Mouse (Mus musculus) limb, embryonic 13.5 days (tissue): ENCODE data around the gene Mettl17. TPM values are rescaled to one million over a fixed set of nuclear protein-coding genes. Genes with fewer than 3 reads are reported as not detected.

ENCODE experiments used
- ATAC-seq: fragments of 200-750 bp; cut with Nextera tagmentation; 2 replicates; pipeline ENCODE4 v1.8.0; 2017; ENCODE audit warnings: low read depth, moderate number of reproducible peaks, moderate TSS enrichment; ENCODE audit not compliant: low FRiP score
- H3K27ac ChIP-seq: fragments of 300-500 bp; sonication (generic); 2 replicates; pipeline ENCODE4 v1.5.1; 2015; ENCODE audit warnings: inconsistent platforms, mild to moderate bottlenecking, moderate library complexity
- H3K27me3 ChIP-seq: fragments of 300-500 bp; sonication (generic); 2 replicates; pipeline ENCODE4 v1.6.1; 2015; ENCODE audit warnings: mild to moderate bottlenecking, inconsistent platforms
- H3K36me3 ChIP-seq: fragments of 300-500 bp; sonication (generic); 2 replicates; pipeline ENCODE4 v1.6.1; 2015; ENCODE audit warnings: inconsistent platforms, mild to moderate bottlenecking, moderate library complexity
- H3K4me1 ChIP-seq: fragments of 300-500 bp; sonication (generic); 2 replicates; pipeline ENCODE4 v1.6.1; 2015; ENCODE audit warnings: inconsistent platforms
- H3K4me2 ChIP-seq: fragments of 300-500 bp; sonication (generic); replicated peaks from 2 replicates; pipeline ENCODE4 v1.6.1; 2015; ENCODE audit warnings: inconsistent platforms, mild to moderate bottlenecking, moderate library complexity
- H3K4me3 ChIP-seq: fragments of 300-500 bp; sonication (generic); 2 replicates; pipeline ENCODE4 v1.5.1; 2015; ENCODE audit warnings: moderate library complexity, mild to moderate bottlenecking, inconsistent platforms
- H3K9ac ChIP-seq: fragments of 300-500 bp; sonication (generic); 2 replicates; pipeline ENCODE4 v1.6.1; 2015; ENCODE audit warnings: mild to moderate bottlenecking, inconsistent platforms
- H3K9me3 ChIP-seq: fragments of 300-500 bp; sonication (generic); 2 replicates; pipeline ENCODE4 v1.6.1; 2016; ENCODE audit warnings: inconsistent platforms
- WGBS: fragments of 180-500 bp; shearing (Covaris S2); methylation state at CpG from one replicate; pipeline ENCODE4 v1.1.7; 2015; 5-methylcytosine and 5-hydroxymethylcytosine counted together
- polyA plus RNA-seq: library from polyadenylated mRNA; unstranded; fragments of >200 nt; fragmentation: Nextera tagmentation; extraction: Ambion mirVana; gene quantifications from 2 replicates; pipeline ENCODE4 v1.2.1, GENCODE M21; 2015

The Mettl17 gene
- polyA plus RNA-seq, 1 experiment from 2014 or later, result 62.2 TPM

- WGBS, result 2% methylated on average over 4 of the region's 4 CpGs
- peak overlapping the region; percentile 60 for H3K9ac ChIP-seq
- H3K4me3 ChIP-seq, result peak overlapping the region; percentile 80
- H3K27ac ChIP-seq, result peak overlapping the region; percentile 75; the same call in 1 of the 2 replicates
- peaks cover 14% of the 10 kb centered on the region for H3K4me1 ChIP-seq
- no peaks in the 10 kb centered on the region for H3K27me3 ChIP-seq
- ATAC-seq, result peak; percentile 33; the same call in 1 of the 2 replicates
- no peaks in the 10 kb centered on the region for H3K9me3 ChIP-seq
- H3K36me3 ChIP-seq, result peaks cover 21% of the 10 kb centered on the region
- H3K4me2 ChIP-seq, result peak overlapping the region; percentile 89
These were observed 1.1 kb upstream of the Mettl17 start for GRCm38 (mm10) chr14:51883527-51884030.

DNA sequence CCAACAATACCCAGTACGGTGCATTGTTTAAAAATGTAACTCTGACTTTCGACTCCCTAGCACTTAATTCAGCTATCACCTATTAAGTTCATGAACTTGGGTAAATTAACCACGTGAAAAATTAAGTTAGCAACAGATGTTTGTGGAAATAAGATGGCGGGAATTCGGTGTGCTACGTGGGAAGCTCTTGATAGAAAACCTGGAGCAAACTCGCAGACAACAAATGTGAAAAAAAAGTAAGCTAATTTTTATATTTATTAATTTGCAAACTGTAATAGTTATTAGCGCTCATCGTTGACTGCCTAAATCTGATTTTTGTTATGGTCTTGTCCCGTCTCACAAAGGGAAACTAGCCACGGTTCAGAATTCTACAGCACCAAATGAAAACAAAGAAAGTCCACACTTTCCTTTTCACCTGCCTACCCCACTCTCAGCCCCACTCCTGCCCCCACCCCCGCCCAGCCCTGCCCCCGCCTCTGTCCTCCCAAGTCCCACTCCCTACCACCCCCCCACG lies 554 bp upstream of the Mettl17 start:
- Histone ChIP-seq H3K4me2 (peak overlapping the region; percentile 89), H3K4me1 (peaks cover 14% of the 10 kb centered on the region), H3K9ac (peak overlapping the region; percentile 60), H3K4me3 (peak overlapping the region; percentile 80), H3K27me3 (no peaks in the 10 kb centered on the region), H3K27ac (peak overlapping the region; percentile 75), H3K36me3 (peaks cover 26% of the 10 kb centered on the region), H3K9me3 (no peaks in the 10 kb centered on the region)
- WGBS, result 1% methylated on average over 14 of the region's 14 CpGs
- peak; percentile 55 for ATAC-seq

- peaks cover 46% of the 10 kb centered on the region for H3K36me3 ChIP-seq
- H3K9me3 ChIP-seq, result no peaks in the 10 kb centered on the region
- H3K27me3 ChIP-seq, result no peaks in the 10 kb centered on the region
- peaks cover 14% of the 10 kb centered on the region for H3K4me1 ChIP-seq
- no peak overlapping the region for H3K27ac ChIP-seq
- H3K4me2 ChIP-seq, result peak overlapping the region; percentile 89
- no peak overlapping the region for H3K9ac ChIP-seq
- ATAC-seq, result no peak
- WGBS, result 67% methylated on average over 6 of the region's 6 CpGs
- H3K4me3 ChIP-seq, result peak overlapping the region; percentile 80
These were observed 1.4 kb downstream of the Mettl17 start for GRCm38 (mm10) chr14:51886051-51886450.

GRCm38 (mm10) chr14:51889833-51890232 lies 5.2 kb downstream of the Mettl17 start:
- 88% methylated on average over 6 of the region's 6 CpGs for WGBS
- Histone ChIP-seq H3K27ac (no peak overlapping the region), H3K4me2 (no peak overlapping the region), H3K4me3 (no peak overlapping the region), H3K36me3 (peaks cover 61% of the 10 kb centered on the region), H3K27me3 (no peaks in the 10 kb centered on the region), H3K4me1 (peaks cover 14% of the 10 kb centered on the region), H3K9ac (no peak overlapping the region), H3K9me3 (no peaks in the 10 kb centered on the region)
- ATAC-seq, result no peak

GRCm38 (mm10) chr14:51892191-51892939 lies 7.7 kb downstream of the Mettl17 start, which contains the start of gene Slc39a2:
TSS of gene Slc39a2 (plus strand) at chr14:51892889.
- Histone ChIP-seq H3K27ac (no peak within 1 kb of the TSS), H3K4me3 (no peak within 1 kb of the TSS), H3K4me2 (no peak within 1 kb of the TSS), H3K9ac (no peak within 1 kb of the TSS), H3K27me3 (no peaks in the 10 kb centered on the region), H3K9me3 (no peaks in the 10 kb centered on the region), H3K36me3 (peaks cover 52% of the 10 kb centered on the region), H3K4me1 (no peaks in the 10 kb centered on the region)
- 92% methylated on average over 9 of the region's 9 CpGs for WGBS
- no peak for ATAC-seq

GRCm38 (mm10) chr14:51893094-51893794 lies 8.6 kb downstream of the Mettl17 start:
- Histone ChIP-seq H3K4me1 (no peaks in the 10 kb centered on the region), H3K9ac (no peak overlapping the region), H3K27me3 (no peaks in the 10 kb centered on the region), H3K36me3 (peaks cover 43% of the 10 kb centered on the region), H3K4me2 (no peak overlapping the region), H3K4me3 (no peak overlapping the region), H3K27ac (no peak overlapping the region), H3K9me3 (no peaks in the 10 kb centered on the region)
- ATAC-seq, result no peak
- 21% methylated on average over 10 of the region's 10 CpGs for WGBS

DNA sequence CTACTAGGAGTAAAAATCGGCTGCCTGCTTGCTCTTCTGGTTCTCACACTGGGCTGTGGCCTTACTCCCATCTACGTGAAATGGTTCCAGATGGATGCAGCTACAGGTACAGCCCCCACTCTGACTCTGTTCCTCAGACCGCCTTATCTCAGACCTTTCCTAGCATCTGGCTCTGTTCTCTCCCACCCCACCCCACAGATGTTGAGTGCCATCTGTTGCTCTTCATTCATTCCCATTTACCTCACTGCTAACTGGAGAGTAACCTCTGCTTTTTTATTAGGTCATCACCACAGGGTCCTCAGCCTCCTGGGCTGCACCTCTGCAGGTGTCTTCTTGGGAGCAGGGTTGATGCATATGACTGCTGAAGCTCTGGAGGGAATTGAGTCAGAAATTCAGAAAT lies 9.2 kb downstream of the Mettl17 start:
- Histone ChIP-seq H3K36me3 (peaks cover 38% of the 10 kb centered on the region), H3K9ac (no peak overlapping the region), H3K9me3 (no peaks in the 10 kb centered on the region), H3K27ac (no peak overlapping the region), H3K27me3 (no peaks in the 10 kb centered on the region), H3K4me2 (no peak overlapping the region), H3K4me1 (no peaks in the 10 kb centered on the region), H3K4me3 (no peak overlapping the region)
- 50% methylated on average over 3 of the region's 3 CpGs for WGBS
- ATAC-seq, result no peak

DNA sequence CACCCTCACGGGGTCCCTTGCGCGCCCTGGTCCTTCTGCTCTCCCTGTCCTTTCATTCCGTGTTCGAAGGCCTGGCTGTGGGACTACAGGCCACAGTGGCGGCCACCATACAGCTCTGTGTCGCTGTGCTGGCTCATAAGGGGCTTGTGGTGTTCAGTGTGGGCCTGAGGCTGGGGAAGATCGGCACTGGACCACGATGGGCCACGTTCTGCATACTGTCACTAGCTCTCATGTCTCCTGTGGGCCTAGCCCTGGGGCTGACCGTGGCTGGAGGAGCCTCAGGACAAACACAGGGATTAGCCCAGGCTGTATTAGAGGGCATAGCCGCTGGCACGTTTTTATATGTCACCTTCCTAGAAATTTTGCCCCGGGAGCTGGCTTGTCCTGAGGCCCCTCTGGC lies 10.4 kb downstream of the Mettl17 start:
- Histone ChIP-seq H3K4me2 (no peak overlapping the region), H3K27ac (no peak overlapping the region), H3K4me3 (no peak overlapping the region), H3K27me3 (no peaks in the 10 kb centered on the region), H3K4me1 (no peaks in the 10 kb centered on the region), H3K36me3 (peaks cover 25% of the 10 kb centered on the region), H3K9ac (no peak overlapping the region), H3K9me3 (no peaks in the 10 kb centered on the region)
- no peak for ATAC-seq
- WGBS, result 78% methylated on average over 14 of the region's 14 CpGs

DNA sequence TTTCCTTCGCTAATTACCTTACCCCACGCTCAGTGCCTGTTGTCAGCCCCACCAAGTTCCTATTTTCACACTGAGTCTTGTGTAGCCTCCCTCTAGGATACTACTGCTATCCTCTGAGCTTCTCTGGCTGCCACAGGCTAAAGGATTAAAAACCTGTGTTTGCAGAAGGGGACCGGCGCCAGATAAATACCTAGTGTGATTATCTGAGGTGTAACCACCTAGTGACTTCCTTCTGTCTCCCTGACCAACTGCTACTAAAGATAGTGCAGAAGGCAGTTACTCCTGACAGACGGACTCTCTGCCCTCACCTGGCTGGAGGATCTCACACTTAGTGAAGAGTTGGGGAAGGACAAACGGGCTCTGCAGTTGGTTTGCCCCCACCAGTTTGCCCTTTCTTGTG lies 11.4 kb downstream of the Mettl17 start:
- no peak for ATAC-seq
- H3K9ac ChIP-seq, result no peak overlapping the region
- WGBS, result 80% methylated on average over 6 of the region's 6 CpGs
- peaks cover 15% of the 10 kb centered on the region for H3K36me3 ChIP-seq
- no peaks in the 10 kb centered on the region for H3K27me3 ChIP-seq
- H3K4me3 ChIP-seq, result no peak overlapping the region
- H3K9me3 ChIP-seq, result no peaks in the 10 kb centered on the region
- no peak overlapping the region for H3K27ac ChIP-seq
- H3K4me1 ChIP-seq, result no peaks in the 10 kb centered on the region
- H3K4me2 ChIP-seq, result no peak overlapping the region

DNA sequence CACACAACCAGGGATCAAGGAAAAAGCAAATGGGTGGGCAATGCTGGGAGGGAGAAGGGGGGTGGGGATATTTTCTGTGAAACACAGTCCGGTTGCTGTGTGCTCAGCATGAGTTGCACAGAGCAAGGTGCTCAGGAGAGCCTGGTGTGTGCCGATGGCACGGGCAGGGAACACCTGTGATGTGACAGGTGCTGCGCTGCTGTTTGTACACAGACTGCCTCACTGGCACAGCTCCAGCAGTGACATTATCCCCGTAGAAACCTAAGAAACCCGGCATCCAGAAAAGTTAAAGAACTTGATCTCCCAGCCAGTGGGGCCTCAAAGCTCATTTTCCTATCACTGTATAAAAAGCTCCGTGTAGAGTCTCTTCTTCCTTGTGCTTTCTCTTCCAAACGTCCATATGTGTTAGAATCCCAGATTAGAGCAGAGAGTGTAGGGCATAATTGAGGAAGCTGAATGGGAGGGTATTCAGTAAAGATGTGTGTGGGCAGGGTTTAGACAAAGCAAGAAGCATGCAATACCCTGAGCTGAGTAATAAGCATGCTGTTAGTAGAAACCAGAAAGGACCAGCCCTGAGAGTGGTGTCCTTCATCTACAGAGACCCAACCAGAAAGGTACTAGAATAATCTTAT lies 12.0 kb downstream of the Mettl17 start:
- 74% methylated on average over 8 of the region's 8 CpGs for WGBS
- Histone ChIP-seq H3K27me3 (no peaks in the 10 kb centered on the region), H3K27ac (no peak overlapping the region), H3K4me2 (no peak overlapping the region), H3K4me1 (no peaks in the 10 kb centered on the region), H3K9me3 (no peaks in the 10 kb centered on the region), H3K36me3 (peaks cover 9% of the 10 kb centered on the region), H3K4me3 (no peak overlapping the region), H3K9ac (no peak overlapping the region)
- ATAC-seq, result no peak

DNA sequence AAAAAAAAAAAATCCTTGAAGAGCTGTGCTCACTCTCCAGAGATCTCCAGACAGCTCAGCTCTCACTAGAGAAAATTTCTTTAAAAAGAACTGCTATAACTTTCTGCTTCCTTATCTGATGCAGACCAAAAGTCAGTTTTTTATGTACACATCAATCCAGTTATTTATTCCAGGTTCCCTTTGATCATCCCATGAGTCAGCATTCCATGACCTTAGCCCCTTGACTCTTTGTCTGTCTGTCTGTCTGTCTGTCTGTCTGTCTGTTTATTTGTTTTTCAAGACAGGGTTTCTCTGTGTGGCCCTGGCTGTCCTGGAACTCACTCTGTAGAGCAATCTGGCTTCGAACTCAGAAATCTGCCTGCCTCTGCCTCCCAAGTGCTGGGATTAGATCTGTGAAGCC lies 14.7 kb downstream of the Mettl17 start:
- Histone ChIP-seq H3K4me1 (peaks cover 3% of the 10 kb centered on the region; the same call in 1 of the 2 replicates), H3K27ac (no peak overlapping the region), H3K4me3 (no peak overlapping the region), H3K36me3 (no peaks in the 10 kb centered on the region), H3K27me3 (no peaks in the 10 kb centered on the region), H3K9me3 (no peaks in the 10 kb centered on the region), H3K9ac (no peak overlapping the region), H3K4me2 (no peak overlapping the region)
- 89% methylated on average over 1 of the region's 1 CpGs for WGBS
- no peak for ATAC-seq
